ENCODE assay signal across 25 mouse cellular contexts in the genomic region with DNA sequence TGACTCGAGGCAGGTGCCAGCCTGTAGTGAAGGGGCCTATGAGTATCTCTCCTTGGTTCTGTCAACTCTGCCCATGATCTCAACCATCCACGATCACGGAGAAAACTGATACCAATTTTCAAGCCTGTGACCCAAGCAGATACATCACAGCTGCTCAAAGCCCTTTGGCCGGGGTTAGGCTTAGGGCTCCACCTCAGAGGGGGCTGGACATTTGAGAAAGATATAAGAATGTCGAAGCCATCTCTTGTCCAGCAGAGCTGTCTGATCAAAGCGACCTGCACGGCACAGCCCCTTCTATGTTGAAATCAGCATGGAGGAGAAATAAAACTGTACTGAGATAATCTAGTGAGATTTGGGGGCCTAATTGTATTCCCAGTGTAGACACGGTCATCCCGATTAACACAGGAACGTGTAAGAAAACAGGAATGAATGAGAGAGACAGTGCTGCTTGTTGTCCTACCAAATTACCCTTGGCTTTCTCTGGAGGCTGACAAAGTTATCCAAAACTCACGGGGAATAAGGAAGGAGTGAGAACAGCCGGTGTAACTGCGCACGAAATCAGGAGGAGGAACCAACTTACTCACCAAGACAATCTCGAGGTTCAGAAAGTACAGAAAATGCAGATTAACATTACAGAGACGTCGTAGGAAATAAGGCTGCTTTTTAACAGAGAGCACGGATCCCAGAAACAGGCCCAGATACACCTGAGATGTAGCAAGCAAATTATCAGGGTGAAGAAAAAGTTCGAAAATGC.
DNase-seq lines count a peak whose midpoint lies in the region; ATAC-seq and TF ChIP-seq lines count a peak whose summit lies in the region.
"Had no signal": no experiment of that assay in that cellular context is flagged by ENCODE, and none has a peak within 500 bp of the region (broad histone marks: within the 10 kb centered on the region; RNA-seq: fewer than 3 reads in every experiment).

No protein-coding gene starts in this region.

- no peak for ATAC-seq in CD4-positive, CD25-positive, alpha-beta regulatory T cell, adult 4 months
- ATAC-seq: forebrain, embryonic 14.5 days; forebrain, postnatal 0 days; hindbrain, embryonic 16.5 days had no signal

- no peak for TF ChIP-seq CTCF in spleen, adult 2 months (IDR thresholded peaks at IDR 0.05; ENCODE audit: extremely low read depth, insufficient read depth, insufficient read length, insufficient replicate concordance)

- peak; percentile 24 for DNase-seq in CD4-positive, CD25-positive, alpha-beta regulatory T cell, adult 2 months (ENCODE audit: low read depth, low spot score)
- DNase-seq in spleen, adult 2 months (ENCODE audit: low read depth in 1 of 2, low spot score in 2 of 2): no peak
- no peak for DNase-seq in spleen, postnatal 36 days (ENCODE audit: low spot score in 2 of 2)
- DNase-seq in thymus, postnatal 14 days: peak; percentile 4
- DNase-seq in thymus, postnatal 25 days: no peak
- DNase-seq in naive thymus-derived CD4-positive, alpha-beta T cell, adult 2 months (ENCODE audit: low read depth): peak; percentile 19
- DNase-seq in right cerebral cortex, postnatal 36 days (ENCODE audit: low spot score in 2 of 2): no peak
- DNase-seq: adrenal gland, adult 2 months; adrenal gland, postnatal 14 days; cerebellum, adult 11 months; cerebellum, adult 2 months; cerebellum, adult 9-11 months; cerebellum, postnatal 25 days; forebrain, postnatal 0 days; gastrocnemius, adult 2 months; gastrocnemius, postnatal 14 days had no signal

- no peaks in the 10 kb centered on the region for H3K27me3 ChIP-seq in spleen, adult 2 months (ENCODE audit: control insufficient read depth, insufficient read depth, low read length)
- H3K27me3 ChIP-seq: embryonic facial prominence, embryonic 12.5 days; embryonic facial prominence, embryonic 15.5 days; hindbrain, embryonic 12.5 days had no signal

- no peaks in the 10 kb centered on the region for H3K36me3 ChIP-seq in spleen, adult 2 months (ENCODE audit: control insufficient read depth, insufficient read depth, low read length)
- H3K36me3 ChIP-seq: embryonic facial prominence, embryonic 12.5 days; embryonic facial prominence, embryonic 15.5 days; G1E; heart, embryonic 10.5 days; hindbrain, embryonic 12.5 days had no signal

- TF ChIP-seq POLR2A in spleen, adult 2 months (IDR thresholded peaks at IDR 0.05; ENCODE audit: low read depth, low read length): no peak

- H3K27ac ChIP-seq in spleen, adult 2 months (ENCODE audit: insufficient read depth, low read length): peak overlapping the region; percentile 97
- H3K27ac ChIP-seq: embryonic facial prominence, embryonic 12.5 days; embryonic facial prominence, embryonic 15.5 days; gastrocnemius, adult 2 months; heart, adult 2 months; heart, embryonic 10.5 days; hindbrain, embryonic 12.5 days had no signal

- WGBS in spleen, adult 2 months: 83% methylated on average over 19 of the region's 19 CpGs

- H3K4me1 ChIP-seq in spleen, adult 2 months (ENCODE audit: control insufficient read depth, insufficient read depth, insufficient read length): peaks cover 35% of the 10 kb centered on the region
- H3K4me1 ChIP-seq: hindbrain, embryonic 12.5 days had no signal

- no peak overlapping the region for H3K4me3 ChIP-seq in spleen, adult 2 months (ENCODE audit: extremely low read depth, insufficient read depth, insufficient read length)
- H3K4me3 ChIP-seq: embryonic facial prominence, embryonic 12.5 days; embryonic facial prominence, embryonic 15.5 days; gastrocnemius, adult 2 months; heart, adult 2 months; heart, embryonic 10.5 days; hindbrain, embryonic 12.5 days had no signal

Comparison
In these comparisons a context has a peak if more than half of its experiments do, and no peak if none do; other contexts are left out.
1. DNase-seq: peak in CD4-positive, CD25-positive, alpha-beta regulatory T cell, adult 2 months (single experiment), thymus, postnatal 14 days (single experiment) and naive thymus-derived CD4-positive, alpha-beta T cell, adult 2 months (single experiment); none in spleen, adult 2 months (0 of 2), spleen, postnatal 36 days (0 of 2), thymus, postnatal 25 days (single experiment) and right cerebral cortex, postnatal 36 days (0 of 2).